ENCODE assay signal across 9 mouse cellular contexts in genomic region chr9:57643856-57644180, GRCm38 (mm10). TPM values are rescaled to one million over a fixed set of nuclear protein-coding genes. Genes with fewer than 3 reads are reported as not detected.
DNase-seq lines count a peak whose midpoint lies in the region; ATAC-seq and TF ChIP-seq lines count a peak whose summit lies in the region.
"Had no signal": no experiment of that assay in that cellular context is flagged by ENCODE, and none has a peak within 500 bp of the region (broad histone marks: within the 10 kb centered on the region; RNA-seq: fewer than 3 reads in every experiment).

No protein-coding gene starts in this region.

- H3K79me2 ChIP-seq in MEL (ENCODE audit: control insufficient read depth, insufficient read depth, low read length, poor library complexity), result peaks cover 67% of the 10 kb centered on the region

- peak; percentile 91 for DNase-seq in MEL (ENCODE audit: low read depth, low spot score)
- no peak for DNase-seq in embryonic facial prominence, embryonic 10.5 days (ENCODE audit: low spot score)
- DNase-seq in lung, postnatal 36 days, result peak; percentile 58
- no peak for DNase-seq in urinary bladder, postnatal 36 days (ENCODE audit: low spot score in 2 of 2)
- no peak for DNase-seq in embryo, embryonic 11 days

- no peak for ATAC-seq in hindbrain, embryonic 15.5 days (ENCODE audit: low FRiP score, low read depth)
- no peak for ATAC-seq in stomach, embryonic 15.5 days (ENCODE audit: insufficient read depth, low FRiP score, low read depth)
- no peak for ATAC-seq in frontal cortex, adult (ENCODE audit: low TSS enrichment)

- H3K4me2 ChIP-seq in hindbrain, embryonic 15.5 days, result peak overlapping the region; percentile 97
- H3K4me2 ChIP-seq in stomach, embryonic 15.5 days, result peak overlapping the region; percentile 83

- TF ChIP-seq RAD21 in MEL (IDR thresholded peaks at IDR 0.05; ENCODE audit: low read depth, low read length), result no peak

- H3K4me1 ChIP-seq in MEL (ENCODE audit: control insufficient read depth in 1 of 2, insufficient read depth in 2 of 2, low read length in 2 of 2), result peaks cover 32 to 71% of the 10 kb centered on the region in 2 experiments
- peaks cover 78% of the 10 kb centered on the region for H3K4me1 ChIP-seq in embryonic facial prominence, embryonic 10.5 days
- peaks cover 62% of the 10 kb centered on the region for H3K4me1 ChIP-seq in hindbrain, embryonic 15.5 days (replicated peaks)
- H3K4me1 ChIP-seq in stomach, embryonic 15.5 days, result peaks cover 69% of the 10 kb centered on the region

- peak overlapping the region; percentile 98 for H3K9ac ChIP-seq in MEL (ENCODE audit: control insufficient read depth, low read depth, low read length, poor library complexity, severe bottlenecking)
- peak overlapping the region; percentile 99 for H3K9ac ChIP-seq in hindbrain, embryonic 15.5 days
- H3K9ac ChIP-seq in stomach, embryonic 15.5 days, result peak overlapping the region; percentile 16; the same call in 1 of the 2 replicates

- WGBS in embryonic facial prominence, embryonic 10.5 days, result 58% methylated on average over 7 of the region's 7 CpGs
- 56% methylated on average over 7 of the region's 7 CpGs for WGBS in hindbrain, embryonic 15.5 days
- 33% methylated on average over 7 of the region's 7 CpGs for WGBS in stomach, embryonic 15.5 days

- H3K9me3 ChIP-seq in MEL (replicated peaks; ENCODE audit: insufficient read depth, low read length), result no peaks in the 10 kb centered on the region
- no peaks in the 10 kb centered on the region for H3K9me3 ChIP-seq in embryonic facial prominence, embryonic 10.5 days
- H3K9me3 ChIP-seq in hindbrain, embryonic 15.5 days, result no peaks in the 10 kb centered on the region
- H3K9me3 ChIP-seq in stomach, embryonic 15.5 days, result no peaks in the 10 kb centered on the region

- TF ChIP-seq CTCF in MEL (IDR thresholded peaks at IDR 0.05 in 2 of 3, conservative IDR thresholded peaks at IDR 0.05 in 1 of 3; ENCODE audit: control insufficient read depth in 1 of 3, insufficient read depth in 1 of 3, low read depth in 2 of 3, low read length in 3 of 3, poor library complexity in 1 of 3, severe bottlenecking in 1 of 3), result no peak

- H3K4me3 ChIP-seq in MEL (ENCODE audit: control insufficient read depth in 1 of 2, insufficient read depth in 1 of 2, low read depth in 2 of 2, low read length in 2 of 2), result peak overlapping the region; percentile 85 to 89
- peak overlapping the region; percentile 99 for H3K4me3 ChIP-seq in embryonic facial prominence, embryonic 10.5 days
- peak overlapping the region; percentile 95 for H3K4me3 ChIP-seq in hindbrain, embryonic 15.5 days
- peak overlapping the region; percentile 93 for H3K4me3 ChIP-seq in stomach, embryonic 15.5 days (replicated peaks)

- peaks cover 0 to 54% of the 10 kb centered on the region in 2 experiments; a peak in 3 of 4 replicates for H3K36me3 ChIP-seq in MEL (ENCODE audit: control insufficient read depth in 1 of 2, insufficient read depth in 2 of 2, low read length in 2 of 2)
- H3K36me3 ChIP-seq in embryonic facial prominence, embryonic 10.5 days (replicated peaks), result peaks cover 21% of the 10 kb centered on the region
- H3K36me3 ChIP-seq in hindbrain, embryonic 15.5 days, result no peaks in the 10 kb centered on the region
- H3K36me3 ChIP-seq in stomach, embryonic 15.5 days, result 0 out of 2 replicates have a peak, but pooled peaks cover 7% of the 10 kb centered on the region

- TF ChIP-seq EP300 in MEL (IDR thresholded peaks at IDR 0.05; ENCODE audit: low read depth in 1 of 2, low read length in 2 of 2), result peak; percentile 74 to 87

- H3K27ac ChIP-seq in MEL (ENCODE audit: control insufficient read depth, low read depth, low read length), result peak overlapping the region; percentile 84
- peak overlapping the region; percentile 99 for H3K27ac ChIP-seq in embryonic facial prominence, embryonic 10.5 days (replicated peaks)
- no peak overlapping the region for H3K27ac ChIP-seq in hindbrain, embryonic 15.5 days (replicated peaks)
- H3K27ac ChIP-seq in stomach, embryonic 15.5 days, result peak overlapping the region; percentile 40; the same call in 1 of the 2 replicates

- no peaks in the 10 kb centered on the region for H3K27me3 ChIP-seq in MEL (ENCODE audit: control insufficient read depth in 1 of 2, insufficient read depth in 2 of 2, low read length in 2 of 2)
- H3K27me3 ChIP-seq in embryonic facial prominence, embryonic 10.5 days (replicated peaks; ENCODE audit: low read depth, poor library complexity, severe bottlenecking), result 0 out of 2 replicates have a peak, but pooled peaks cover 5% of the 10 kb centered on the region
- H3K27me3 ChIP-seq in hindbrain, embryonic 15.5 days, result no peaks in the 10 kb centered on the region
- H3K27me3 ChIP-seq in stomach, embryonic 15.5 days (replicated peaks), result no peaks in the 10 kb centered on the region

- peak in 1 of 2 experiments; percentile 81; a peak in 2 of 4 replicates for TF ChIP-seq POLR2A in MEL (IDR thresholded peaks at IDR 0.05; ENCODE audit: control insufficient read depth in 1 of 2, insufficient read depth in 1 of 2, low read depth in 1 of 2, low read length in 2 of 2, poor library complexity in 1 of 2)

TF ChIP-seq in MEL, 35 proteins besides CTCF, POLR2A, EP300 and RAD21 (continues in another document):
- TF ChIP-seq E2F4 (IDR thresholded peaks at IDR 0.05; ENCODE audit: borderline replicate concordance, low read depth, low read length) (no peak), ELF1 (IDR thresholded peaks at IDR 0.05; ENCODE audit: low read depth, low read length) (peak; percentile 61; the same call in 1 of the 2 replicates), ETS1 (IDR thresholded peaks at IDR 0.05; ENCODE audit: low read depth, low read length) (peak; percentile 81), GATA1 (IDR thresholded peaks at IDR 0.05; ENCODE audit: low read depth, low read length) (peak; percentile 92), TAL1 (IDR thresholded peaks at IDR 0.05; ENCODE audit: low read length) (peak; percentile 98), NRF1 (IDR thresholded peaks at IDR 0.05; ENCODE audit: insufficient read depth, low read depth, low read length, poor library complexity, severe bottlenecking) (no peak), MEF2A (IDR thresholded peaks at IDR 0.05; ENCODE audit: extremely low read depth, insufficient replicate concordance, low read depth, low read length, poor library complexity, severe bottlenecking) (no peak), USF2 (IDR thresholded peaks at IDR 0.05; ENCODE audit: borderline replicate concordance in 1 of 2, insufficient read depth in 1 of 2, low read depth in 1 of 2, low read length in 2 of 2) (no peak), RCOR1 (IDR thresholded peaks at IDR 0.05; ENCODE audit: low read depth, low read length) (0 out of 2 replicates have a peak, but pooled peaks have one; percentile 1), ZC3H11A (IDR thresholded peaks at IDR 0.05; ENCODE audit: low read depth, low read length) (no peak), MYC (IDR thresholded peaks at IDR 0.05; ENCODE audit: low read depth, low read length) (peak; percentile 99), TCF12 (IDR thresholded peaks at IDR 0.05; ENCODE audit: low read depth, low read length) (peak; percentile 89), CHD1 (IDR thresholded peaks at IDR 0.05; ENCODE audit: low read depth, low read length) (no peak), NELFE (IDR thresholded peaks at IDR 0.05; ENCODE audit: low read depth, low read length) (peak; percentile 60; the same call in 1 of the 2 replicates), MAX (IDR thresholded peaks at IDR 0.05; ENCODE audit: low read length) (peak; percentile 99)

RNA-seq across cellular contexts. Expression of gene Csk, which starts 9.6 kb away (rescaled TPM):
- 213 and 215 TPM in 2 replicates for total RNA-seq in MEL (2012; rRNA removed)
- polyA plus RNA-seq in MEL (2012; ENCODE audit: insufficient read depth in 1 of 2, insufficient read length in 2 of 2, low read depth in 1 of 2, low replicate concordance in 2 of 2, missing spikeins in 1 of 2), result 100 to 1,000 TPM in 1 of 2 experiments, not detected in 1; 338 TPM
- 33.2 and 38.3 TPM in 2 replicates for polyA plus RNA-seq in embryonic facial prominence, embryonic 10.5 days (2016; fragmentation: Nextera tagmentation; extraction: Ambion mirVana)
- polyA plus RNA-seq in hindbrain, embryonic 15.5 days (2015; fragmentation: Nextera tagmentation; extraction: Ambion mirVana), result 36.6 and 44.5 TPM in 2 replicates
- 29.6 and 29.8 TPM in 2 replicates for polyA plus RNA-seq in stomach, embryonic 15.5 days (2015; fragmentation: Nextera tagmentation; extraction: Ambion mirVana)

RNA-seq across cellular contexts. Expression of gene Lman1l, which starts 23.2 kb away (rescaled TPM):
- total RNA-seq in MEL (2012; rRNA removed), result 0.08 TPM in 1 of 2 replicates, not detected in the other
- under 1 TPM in 1 of 2 experiments, not detected in 1; 0.11 TPM for polyA plus RNA-seq in MEL (2012; ENCODE audit: insufficient read depth in 1 of 2, insufficient read length in 2 of 2, low read depth in 1 of 2, low replicate concordance in 2 of 2, missing spikeins in 1 of 2)
- polyA plus RNA-seq in embryonic facial prominence, embryonic 10.5 days (2016; fragmentation: Nextera tagmentation; extraction: Ambion mirVana), result not detected in 2 replicates
- polyA plus RNA-seq in hindbrain, embryonic 15.5 days (2015; fragmentation: Nextera tagmentation; extraction: Ambion mirVana), result not detected in 2 replicates
- not detected in 2 replicates for polyA plus RNA-seq in stomach, embryonic 15.5 days (2015; fragmentation: Nextera tagmentation; extraction: Ambion mirVana)
- polyA plus RNA-seq: gonadal fat pad, adult 2 months had no signal

RNA-seq across cellular contexts. Expression of gene Cplx3, which starts 37.7 kb away (rescaled TPM):
- not detected in 2 replicates for total RNA-seq in MEL (2012; rRNA removed)
- polyA plus RNA-seq in MEL (2012; ENCODE audit: insufficient read depth in 1 of 2, insufficient read length in 2 of 2, low read depth in 1 of 2, low replicate concordance in 2 of 2, missing spikeins in 1 of 2), result not detected
- polyA plus RNA-seq in embryonic facial prominence, embryonic 10.5 days (2016; fragmentation: Nextera tagmentation; extraction: Ambion mirVana), result 1.6 and 1.8 TPM in 2 replicates
- polyA plus RNA-seq in hindbrain, embryonic 15.5 days (2015; fragmentation: Nextera tagmentation; extraction: Ambion mirVana), result 0.19 and 1.3 TPM in 2 replicates
- polyA plus RNA-seq in stomach, embryonic 15.5 days (2015; fragmentation: Nextera tagmentation; extraction: Ambion mirVana), result not detected in 2 replicates
- polyA plus RNA-seq: gonadal fat pad, adult 2 months had no signal

RNA-seq across cellular contexts. Expression of gene Cyp1a2, which starts 39.7 kb away (rescaled TPM):
- total RNA-seq in MEL (2012; rRNA removed), result not detected in 2 replicates
- not detected for polyA plus RNA-seq in MEL (2012; ENCODE audit: insufficient read depth in 1 of 2, insufficient read length in 2 of 2, low read depth in 1 of 2, low replicate concordance in 2 of 2, missing spikeins in 1 of 2)
- not detected in 2 replicates for polyA plus RNA-seq in embryonic facial prominence, embryonic 10.5 days (2016; fragmentation: Nextera tagmentation; extraction: Ambion mirVana)
- not detected in 2 replicates for polyA plus RNA-seq in hindbrain, embryonic 15.5 days (2015; fragmentation: Nextera tagmentation; extraction: Ambion mirVana)
- not detected in 2 replicates for polyA plus RNA-seq in stomach, embryonic 15.5 days (2015; fragmentation: Nextera tagmentation; extraction: Ambion mirVana)

RNA-seq across cellular contexts. Expression of gene Cyp1a1, which starts 43.9 kb away (rescaled TPM):
- total RNA-seq in MEL (2012; rRNA removed), result 0.04 and 0.07 TPM in 2 replicates
- under 1 TPM in 1 of 2 experiments, not detected in 1; 0.26 TPM for polyA plus RNA-seq in MEL (2012; ENCODE audit: insufficient read depth in 1 of 2, insufficient read length in 2 of 2, low read depth in 1 of 2, low replicate concordance in 2 of 2, missing spikeins in 1 of 2)
- 0.07 TPM in 1 of 2 replicates, not detected in the other for polyA plus RNA-seq in embryonic facial prominence, embryonic 10.5 days (2016; fragmentation: Nextera tagmentation; extraction: Ambion mirVana)
- 0.05 and 0.19 TPM in 2 replicates for polyA plus RNA-seq in hindbrain, embryonic 15.5 days (2015; fragmentation: Nextera tagmentation; extraction: Ambion mirVana)
- 0.05 TPM in 1 of 2 replicates, not detected in the other for polyA plus RNA-seq in stomach, embryonic 15.5 days (2015; fragmentation: Nextera tagmentation; extraction: Ambion mirVana)

Comparison
In these comparisons a context has a peak if more than half of its experiments do, and no peak if none do; other contexts are left out.
1. DNase-seq: peak in MEL (single experiment) and lung, postnatal 36 days (single experiment); none in embryonic facial prominence, embryonic 10.5 days (single experiment), urinary bladder, postnatal 36 days (0 of 2) and embryo, embryonic 11 days (single experiment).
2. H3K9ac ChIP-seq: peak in every context shown above with its lines; median percentile 99 in hindbrain, embryonic 15.5 days; 98 in MEL; 16 in stomach, embryonic 15.5 days.
3. Peak in every context shown above with its lines, with median percentiles within 50 percentile points of each other: H3K4me3 ChIP-seq.